Mouse (Mus musculus) thymus, adult 2 months (tissue): Measurements from ENCODE around the gene Mrpl38.

ENCODE experiments used
- CTCF ChIP-seq: fragments of 200-500 bp; IDR thresholded peaks from 2 replicates; pipeline ENCODE4 v1.5.1; 2012; ENCODE audit warnings: mild to moderate bottlenecking, control low read depth, low read length, moderate library complexity, borderline replicate concordance; ENCODE audit not compliant: control insufficient read depth, poor library complexity, insufficient read depth; ENCODE audit errors: extremely low read depth
- POLR2A ChIP-seq: fragments of 200-500 bp; IDR thresholded peaks from 2 replicates; pipeline ENCODE4 v1.6.1; 2012; ENCODE audit warnings: mild to moderate bottlenecking, low read length, control low read depth, moderate library complexity; ENCODE audit not compliant: control insufficient read depth, poor library complexity, insufficient read depth; ENCODE audit errors: extremely low read depth

DNA sequence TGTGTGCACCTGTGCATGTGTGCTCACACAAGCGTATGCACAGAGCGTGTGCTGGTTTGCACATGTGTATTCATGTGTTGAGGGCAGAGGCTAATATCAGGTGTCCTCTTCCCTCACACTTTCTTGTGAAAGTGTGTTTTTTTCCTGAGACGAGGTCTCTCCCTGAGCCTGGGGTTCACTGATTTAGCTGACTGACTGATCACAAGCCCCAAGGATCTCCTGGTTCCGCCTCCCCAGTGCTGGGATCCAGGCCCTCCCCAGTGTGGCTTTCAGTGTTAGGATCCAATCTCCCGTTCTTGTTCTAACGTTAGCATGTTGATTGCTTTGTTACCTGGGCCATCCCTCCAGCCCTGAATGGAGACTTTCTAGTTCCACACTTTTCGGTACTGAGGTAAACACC lies 37.8 kb downstream of the Mrpl38 start:
- TF ChIP-seq CTCF, result no peak
- TF ChIP-seq POLR2A, result no peak
